Mouse (Mus musculus) left cerebral cortex, adult 18-20 months (tissue): ENCODE results near the gene Ero1lb. TPM values are rescaled to one million over a fixed set of nuclear protein-coding genes. Genes with fewer than 3 reads are reported as not detected.

Experiments used
- total RNA-seq, 2 experiments: library from RNA; stranded (reverse); gene quantifications; 2 replicates each; pipeline ENCODE4 v1.2.3; 2021

The Ero1lb gene
- total RNA-seq, 2 experiments from 2014 or later, result 14.1 to 17.0 TPM

Other genes with a start within 250 kb of the Ero1lb start
- gene Actn2, start 225.1 kb upstream of the Ero1lb start, total RNA-seq, result 10 to 100 TPM; 13.3 to 16.6 TPM
- gene Heatr1, start 170.8 kb upstream of the Ero1lb start, total RNA-seq, result 10 to 100 TPM; 28.2 to 31.6 TPM
- gene Lgals8, start 100.9 kb upstream of the Ero1lb start, total RNA-seq, result 10 to 100 TPM; 29.6 to 32.6 TPM
- under 1 TPM; 0.12 to 0.16 TPM for gene Edaradd, start 45.4 kb upstream of the Ero1lb start, total RNA-seq
- gene Prl2c3, start 234.2 kb downstream of the Ero1lb start, total RNA-seq, result not detected